Mouse (Mus musculus) frontal cortex, postnatal 36 days (tissue): ENCODE measurements around the gene Plod1.

Experiments used
- DNase-seq, 2 experiments: peaks; one replicate each; pipeline ENCODE4 v3.0.0; 2022; ENCODE audit warnings: low spot score in 2 of 2

Plod1 gene

DNA sequence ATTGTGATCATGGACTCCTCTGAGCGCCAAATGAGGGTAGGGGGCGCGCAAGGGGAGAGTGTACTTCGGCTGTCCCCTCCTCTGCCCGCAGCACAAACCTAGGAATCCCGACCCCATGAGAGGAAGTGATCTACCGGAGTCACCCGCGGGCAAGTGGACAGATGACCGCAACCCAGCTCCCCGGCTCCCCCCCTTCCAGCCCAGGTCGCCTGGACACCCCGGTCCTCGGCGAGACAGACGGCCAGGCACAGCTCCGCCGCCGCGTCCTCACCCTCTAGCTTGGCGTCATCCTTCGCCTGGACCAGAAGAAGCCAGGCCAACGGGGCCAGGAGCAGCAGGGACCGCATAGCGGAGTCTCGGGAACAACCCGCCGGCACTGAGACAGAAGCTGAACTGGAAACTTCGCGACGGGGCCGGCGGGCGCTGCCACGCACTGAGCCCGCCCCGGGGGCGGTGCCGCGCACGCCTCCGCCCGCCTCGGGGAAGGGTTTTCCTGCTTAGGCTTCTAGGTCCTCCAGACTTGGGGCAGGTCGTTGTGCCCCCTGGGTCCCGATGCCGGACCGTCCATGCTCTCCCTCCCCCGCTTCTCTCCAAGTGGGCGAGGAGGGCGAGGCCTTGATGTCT, at the start of gene Plod1:
TSS of gene Plod1 (minus strand) at position 437 of the 624 bp plus-strand sequence.
- peak; percentile 69 to 74 for DNase-seq

DNA sequence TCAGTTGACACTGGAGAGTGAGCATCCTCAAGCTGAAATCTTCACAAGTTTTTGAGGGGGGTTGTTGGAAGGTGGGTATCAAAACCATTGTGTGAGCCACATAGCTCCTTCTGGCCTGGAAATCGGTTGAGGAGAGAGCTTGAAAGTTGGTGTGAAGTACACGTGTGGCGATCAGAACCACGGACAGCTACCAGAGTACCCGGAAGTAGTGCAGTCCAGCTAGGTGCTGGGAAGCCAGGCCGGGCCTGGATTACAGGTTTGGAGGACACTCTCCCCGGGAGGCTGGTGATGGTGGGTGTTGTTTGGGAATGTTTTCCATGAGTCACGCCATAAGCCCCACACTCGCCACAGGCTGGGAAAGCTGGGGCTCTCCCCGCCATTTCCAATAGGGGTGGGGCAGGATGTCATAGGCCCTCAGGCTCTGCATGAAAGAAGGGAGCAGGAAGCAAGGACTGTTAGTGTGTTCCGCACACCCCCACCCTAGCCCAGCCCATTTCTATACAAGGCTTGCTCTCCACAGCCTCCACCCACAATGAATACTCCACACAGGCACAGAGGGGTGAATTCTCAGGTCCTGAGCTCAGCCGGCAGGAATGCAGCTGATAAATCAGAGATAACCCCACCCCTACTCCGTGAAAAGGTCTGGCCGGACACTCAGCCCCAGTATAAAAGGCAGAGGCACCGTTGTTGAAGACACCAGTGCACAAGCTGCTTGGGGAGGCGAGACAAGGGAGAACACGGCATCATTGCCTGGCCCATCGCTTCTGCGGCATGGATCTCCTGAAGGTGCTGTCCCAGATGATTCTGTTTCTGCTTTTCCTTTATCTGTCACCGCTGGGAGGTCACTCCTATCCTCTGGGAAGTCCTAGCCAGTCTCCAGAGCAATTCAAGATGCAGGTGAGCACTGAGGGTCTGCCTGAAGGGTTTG, 48.9 kb upstream of the Plod1 start, which contains the start of gene Nppb:
TSS of gene Nppb (plus strand) at position 584 of the 928 bp plus-strand sequence.
- DNase-seq: no peak

DNA sequence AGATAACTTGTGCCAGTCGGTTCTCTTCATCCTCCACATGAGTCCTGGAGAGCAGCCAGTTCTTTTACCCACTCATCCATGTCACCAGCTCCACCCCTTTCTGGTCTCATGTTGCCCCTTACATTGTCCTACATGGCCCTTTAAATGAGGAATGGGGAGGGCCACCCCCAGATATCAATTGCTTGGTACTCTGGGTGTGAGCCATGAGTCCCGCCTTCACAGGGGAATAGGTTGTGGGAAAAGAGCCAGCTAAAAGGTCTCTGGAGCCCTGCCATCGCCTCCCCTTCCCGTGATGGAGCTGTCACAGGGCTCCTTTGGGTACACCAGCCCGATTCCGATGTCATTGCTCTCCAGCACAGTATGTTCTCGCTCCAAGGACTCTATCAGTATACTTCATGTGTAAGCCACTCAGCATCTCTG, 42.9 kb upstream of the Plod1 start:
- no peak for DNase-seq

DNA sequence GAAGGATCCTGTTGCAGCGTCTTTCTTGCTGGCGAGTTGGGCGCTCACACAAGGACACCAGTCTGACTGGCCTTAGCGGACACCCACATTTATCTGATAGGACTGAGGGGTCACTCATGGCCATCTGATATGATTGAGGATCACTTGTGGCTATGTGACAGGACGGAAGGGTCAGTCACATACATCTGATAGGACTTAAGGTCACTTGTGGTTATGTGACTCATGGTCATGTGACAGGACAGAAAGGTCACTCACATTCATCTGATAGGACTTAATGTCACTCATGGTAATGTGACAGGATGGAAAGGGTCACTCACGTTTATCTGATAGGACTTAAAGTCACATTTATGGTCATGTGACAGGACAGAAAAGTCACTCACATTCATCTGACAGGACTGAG, 41.8 kb upstream of the Plod1 start:
- no peak for DNase-seq

DNA sequence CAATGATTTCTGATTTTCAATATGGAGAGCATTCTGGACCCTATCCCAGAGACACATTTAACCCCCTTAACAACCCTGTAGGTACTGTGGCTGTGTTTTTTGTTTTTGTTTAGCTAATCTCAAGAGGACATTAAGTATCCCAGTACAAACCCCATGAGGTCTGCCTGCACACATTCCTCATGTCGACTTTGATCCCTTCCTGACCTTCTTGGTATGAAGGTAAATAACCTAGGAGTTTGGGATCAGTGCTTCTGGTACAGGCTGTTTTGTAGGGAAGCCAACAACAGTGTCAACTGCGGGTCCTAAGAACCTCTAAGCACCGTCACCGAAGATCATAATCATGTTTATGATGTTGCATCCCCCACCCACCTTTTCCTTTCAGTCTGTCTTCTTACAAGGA, 41.2 kb upstream of the Plod1 start:
- no peak for DNase-seq

DNA sequence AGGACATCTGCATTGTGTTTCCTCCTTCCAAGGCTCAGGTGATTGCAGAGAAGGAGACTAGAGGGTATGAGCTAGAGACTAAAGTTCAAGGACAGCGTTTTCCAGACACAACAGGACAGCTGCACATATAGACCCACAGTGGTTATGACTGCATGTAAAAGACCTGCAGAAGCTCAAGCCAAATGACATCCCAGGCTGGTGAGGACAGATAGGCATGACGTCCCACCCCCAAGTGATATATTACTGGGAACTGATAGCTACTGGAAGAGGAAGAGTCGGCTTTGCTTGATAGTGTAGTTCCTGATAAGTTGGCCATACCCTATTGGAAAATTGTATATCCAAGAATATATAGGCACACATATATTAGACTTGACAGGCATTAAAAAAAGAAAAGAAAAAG, 39.7 kb upstream of the Plod1 start:
- no peak for DNase-seq

DNA sequence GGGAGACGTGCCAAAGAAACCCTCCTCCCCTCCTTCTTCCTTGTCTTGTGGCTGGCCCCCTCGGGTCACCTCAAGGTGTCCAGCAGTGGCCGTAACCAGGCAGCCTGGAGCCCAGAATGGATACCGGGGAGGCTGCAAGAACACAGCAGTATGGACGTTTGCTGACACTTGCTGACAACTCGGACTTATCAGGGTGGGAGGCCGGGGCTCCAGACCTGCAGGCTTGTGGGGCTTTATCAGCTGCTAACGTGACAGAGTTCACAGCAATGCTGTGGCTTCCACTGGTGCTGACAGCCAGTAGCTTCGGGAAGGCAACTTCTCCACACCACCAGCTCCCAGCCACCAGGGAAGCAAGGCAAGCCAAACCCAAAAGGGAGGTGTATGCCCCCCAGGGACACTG, 32.8 kb upstream of the Plod1 start:
- no peak for DNase-seq

DNA sequence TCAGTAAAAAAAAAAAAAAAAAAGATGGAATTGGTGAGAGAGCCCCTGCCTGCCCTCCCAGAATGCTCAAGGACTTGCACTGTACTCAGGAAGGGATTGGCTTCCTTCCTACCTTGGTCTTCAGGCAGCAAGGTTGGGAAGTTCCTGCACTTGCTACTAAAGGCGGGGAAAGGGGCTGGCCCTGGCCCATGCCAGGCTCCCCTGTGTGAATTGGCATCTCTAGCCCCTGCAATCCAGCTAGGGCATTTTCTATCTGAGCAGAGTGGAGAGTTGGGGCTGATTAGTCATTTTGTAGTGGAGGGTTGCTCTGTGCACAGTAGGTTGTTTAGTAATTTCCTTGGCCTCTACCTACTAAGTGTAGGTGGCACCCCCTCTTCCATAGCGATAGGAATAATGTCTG, 32.2 kb upstream of the Plod1 start:
- DNase-seq: no peak

DNA sequence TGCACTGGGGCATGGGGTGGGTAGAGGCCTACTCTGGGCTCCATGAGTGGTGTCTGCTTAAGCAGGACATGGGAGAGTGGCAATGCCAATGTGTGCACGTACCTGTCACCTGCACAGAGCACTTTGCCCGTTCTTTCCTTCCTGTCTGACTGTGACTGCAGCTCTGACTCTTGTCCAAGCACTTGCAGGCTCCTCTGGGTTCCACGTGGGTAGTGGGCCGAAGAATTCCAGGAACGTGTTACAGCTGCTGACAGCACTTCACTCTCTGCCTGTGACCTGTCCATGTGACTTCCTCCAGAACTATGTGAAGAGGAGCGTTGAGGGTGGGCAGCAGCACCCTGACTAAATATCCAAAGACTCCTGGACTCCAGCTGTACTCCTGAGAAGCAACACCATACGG, 29.1 kb upstream of the Plod1 start:
- DNase-seq: no peak

DNA sequence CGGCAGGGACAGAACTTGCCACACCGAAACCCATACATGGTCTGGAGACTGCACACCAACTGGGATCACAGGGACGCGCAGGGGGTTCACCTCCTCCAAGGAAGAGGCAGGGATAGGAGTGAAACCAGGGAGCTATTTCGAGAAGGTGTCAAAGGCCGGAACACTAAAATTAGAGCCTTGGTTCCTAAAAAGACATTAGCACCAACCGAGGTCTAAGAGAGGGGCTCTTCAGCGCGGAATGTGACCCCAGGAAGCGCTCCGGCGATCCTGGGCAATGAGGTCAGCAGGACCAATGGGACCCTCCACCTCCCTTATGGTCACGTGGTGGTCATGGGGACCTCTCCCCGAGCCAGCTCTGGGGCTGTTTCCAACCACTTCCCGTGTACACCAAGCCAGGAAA, 27.1 kb upstream of the Plod1 start:
- DNase-seq: no peak

DNA sequence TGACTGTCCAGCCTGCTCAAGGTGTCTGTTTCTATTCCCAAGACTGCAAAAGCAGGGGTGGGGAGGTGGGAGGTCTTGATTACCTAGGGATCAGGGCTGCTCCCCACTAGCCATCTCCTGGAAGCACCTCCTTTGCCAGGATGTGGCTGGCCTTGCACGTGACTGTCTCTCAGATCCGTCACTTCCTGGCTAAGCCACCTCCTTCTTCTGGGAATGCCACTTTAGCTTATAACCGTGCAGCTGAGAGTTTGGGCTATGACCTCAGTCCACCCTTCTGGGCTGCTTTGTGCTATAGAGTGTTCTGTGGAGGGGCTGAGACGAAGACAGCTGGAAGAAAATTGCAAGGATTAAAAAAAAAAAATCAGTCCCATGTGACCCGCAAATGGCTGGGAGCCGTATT, 26.2 kb upstream of the Plod1 start:
- no peak for DNase-seq

DNA sequence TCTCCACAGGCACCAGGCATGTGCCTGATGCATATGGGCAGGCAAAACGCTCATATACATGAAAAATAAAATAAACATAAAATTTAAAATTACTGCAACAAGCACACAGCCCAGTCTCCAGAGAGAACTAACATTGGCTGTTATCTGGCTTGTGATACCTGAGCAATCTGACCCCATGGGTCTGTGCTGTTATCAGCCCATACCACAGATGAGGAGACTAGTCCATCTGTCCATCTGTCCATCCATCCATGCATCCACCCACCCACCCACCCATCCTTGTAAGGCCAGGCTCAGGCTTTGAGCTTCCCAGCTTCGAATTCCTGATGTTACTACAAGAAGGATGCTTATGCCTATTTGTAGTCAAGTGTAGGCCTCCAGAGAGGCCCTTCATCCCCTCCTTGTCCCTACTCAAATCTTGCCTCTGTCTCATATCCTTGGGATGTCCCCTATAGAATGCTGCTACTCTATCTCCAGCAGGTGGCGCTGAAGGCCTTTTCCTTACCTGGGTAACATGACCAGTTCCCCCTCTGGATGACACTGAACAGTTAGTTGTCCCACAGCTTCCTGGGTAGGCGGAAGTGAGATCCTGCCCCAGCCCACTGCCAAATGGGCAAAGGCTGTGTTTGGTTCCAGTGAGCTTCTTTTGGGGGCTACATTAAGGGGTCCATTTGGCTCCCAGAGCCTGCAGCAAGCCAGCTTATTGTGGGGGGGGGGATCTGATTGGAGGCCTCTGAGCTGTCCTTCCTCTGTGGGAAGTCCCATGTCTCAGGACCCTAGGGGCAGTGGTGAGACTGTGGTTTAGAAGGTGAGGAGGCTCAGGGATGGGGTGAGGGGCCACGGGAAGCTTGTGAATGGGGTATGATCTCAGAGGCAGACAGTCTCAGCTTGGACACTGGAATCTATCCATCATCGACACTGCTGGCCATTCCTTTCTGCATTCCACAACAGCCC, 23.6 kb upstream of the Plod1 start:
- DNase-seq: peak; percentile 49 to 64

DNA sequence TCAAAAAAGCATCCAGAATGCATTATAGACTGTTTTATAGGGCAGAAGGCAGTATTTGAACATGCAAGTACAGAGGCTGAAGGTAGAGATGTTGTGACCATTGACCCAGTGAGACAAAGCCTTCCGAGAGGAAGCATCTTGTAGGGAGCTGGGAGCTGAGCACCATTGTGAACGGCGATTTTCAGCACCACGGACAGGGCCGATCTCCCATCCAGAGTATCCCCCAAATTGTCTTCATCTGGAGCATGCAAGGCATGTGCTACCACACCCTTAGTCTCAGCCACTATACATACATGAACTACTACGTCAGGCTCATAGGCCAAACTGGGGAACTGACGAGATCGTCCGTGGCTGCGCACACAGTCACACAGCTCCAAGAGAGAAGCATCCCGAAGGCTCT, 20.6 kb upstream of the Plod1 start:
- DNase-seq: no peak

DNA sequence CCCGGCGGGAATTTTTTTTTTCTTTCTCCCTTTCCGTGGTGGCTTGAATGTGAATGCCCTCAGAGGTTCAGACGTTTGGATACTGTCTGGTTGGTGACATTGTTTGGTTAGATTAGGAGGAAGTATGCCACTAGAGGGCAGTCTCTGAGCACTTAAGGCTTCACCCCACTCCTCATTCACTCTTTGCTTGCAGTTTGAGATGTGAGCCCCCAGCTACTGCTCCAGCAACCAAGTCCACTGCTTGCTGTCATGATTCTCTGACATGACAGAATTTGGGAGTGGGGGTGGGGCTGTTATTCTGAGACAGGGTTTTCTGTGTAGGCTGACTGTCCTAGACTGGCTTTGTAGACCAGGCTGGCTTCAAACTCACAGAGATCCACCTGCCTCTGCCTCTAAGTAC, 17.0 kb upstream of the Plod1 start:
- peak; percentile 33 to 53 for DNase-seq

DNA sequence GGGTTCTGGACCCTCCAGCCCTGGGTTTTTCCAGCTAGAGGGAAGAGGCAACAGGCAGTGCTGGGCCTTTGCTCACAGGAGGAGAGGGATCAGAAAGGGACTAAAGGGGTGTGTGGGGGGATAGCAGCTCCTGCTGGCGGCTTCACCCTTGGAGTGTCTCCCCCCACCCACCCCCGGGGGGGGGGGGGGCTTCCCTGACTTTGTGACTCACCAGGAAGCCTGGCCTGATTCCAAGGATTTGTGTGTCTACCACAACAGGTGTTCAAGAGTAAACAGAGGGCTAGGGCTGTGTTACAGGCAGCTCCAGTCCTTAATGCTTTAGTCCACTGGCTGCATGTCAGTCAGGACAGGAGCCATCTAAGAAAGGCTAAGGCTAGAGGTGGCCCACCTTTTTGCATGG, 10.9 kb upstream of the Plod1 start:
- DNase-seq: no peak

DNA sequence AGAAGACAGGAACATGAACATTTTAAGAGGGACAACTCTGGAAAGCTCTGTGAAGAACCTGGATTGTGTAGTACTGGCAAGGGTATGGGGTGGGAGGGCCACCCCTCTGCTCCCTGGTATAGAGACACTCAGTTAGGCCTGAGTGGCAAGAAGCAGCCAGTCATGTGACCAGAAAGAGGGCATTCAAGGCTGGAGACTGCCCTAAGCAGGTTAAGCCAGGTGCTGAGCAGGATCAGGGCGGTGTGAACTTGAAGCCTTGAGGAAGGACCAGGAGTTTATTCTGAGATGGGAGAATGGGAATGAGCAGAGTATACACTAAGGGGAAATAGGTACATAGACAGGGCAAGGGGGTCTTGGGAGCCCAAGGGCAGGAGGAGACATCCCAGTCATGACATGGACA, 6.4 kb upstream of the Plod1 start:
- DNase-seq: no peak

DNA sequence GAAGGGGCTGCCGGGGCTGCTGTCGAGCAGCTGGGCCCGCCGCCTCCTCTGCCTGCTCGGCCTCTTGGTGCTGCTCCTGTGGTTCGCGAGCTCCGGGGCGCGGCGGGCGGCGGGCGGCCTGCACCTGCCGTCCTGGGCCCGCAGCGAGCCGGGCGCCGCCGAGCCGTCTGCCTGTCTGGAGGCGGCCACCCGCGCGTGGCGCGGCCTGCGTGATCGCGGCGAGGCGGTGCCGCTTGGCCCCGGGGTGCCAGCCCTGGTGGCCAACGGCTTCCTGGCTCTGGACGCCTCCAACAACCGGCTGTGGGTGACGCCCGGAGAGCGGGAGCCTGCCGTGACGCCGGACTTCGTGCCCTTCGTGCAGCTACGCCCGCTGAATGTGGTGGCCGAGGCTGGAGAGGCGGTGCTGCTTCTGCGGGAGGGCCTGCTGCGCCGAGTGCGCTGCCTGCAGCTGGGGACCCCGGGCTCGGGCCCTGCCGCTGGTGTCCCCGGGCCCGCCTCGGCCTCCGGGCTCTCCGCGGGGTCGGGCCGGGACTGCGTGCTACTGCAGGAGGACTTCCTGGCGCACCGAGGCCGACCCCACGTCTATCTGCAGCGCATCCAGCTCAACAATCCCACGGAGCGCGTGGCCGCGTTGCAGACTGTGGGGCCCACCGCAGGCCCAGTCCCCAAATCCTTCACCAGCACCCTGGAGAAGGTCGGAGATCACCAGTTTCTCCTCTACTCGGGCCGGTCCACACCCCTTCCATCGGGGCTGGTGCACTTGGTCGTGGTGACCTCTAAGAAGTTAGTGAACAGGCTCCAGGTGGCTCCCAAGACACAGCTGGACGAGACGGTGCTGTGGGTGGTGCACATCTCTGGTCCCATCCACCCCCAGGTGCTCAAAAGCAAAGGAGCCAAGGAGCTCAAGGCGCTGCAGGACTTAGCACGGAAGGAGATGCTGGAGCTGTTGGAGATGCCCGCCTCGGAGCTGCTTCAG, 4.8 kb upstream of the Plod1 start:
- DNase-seq: peak in 1 of 2 experiments; percentile 35

DNA sequence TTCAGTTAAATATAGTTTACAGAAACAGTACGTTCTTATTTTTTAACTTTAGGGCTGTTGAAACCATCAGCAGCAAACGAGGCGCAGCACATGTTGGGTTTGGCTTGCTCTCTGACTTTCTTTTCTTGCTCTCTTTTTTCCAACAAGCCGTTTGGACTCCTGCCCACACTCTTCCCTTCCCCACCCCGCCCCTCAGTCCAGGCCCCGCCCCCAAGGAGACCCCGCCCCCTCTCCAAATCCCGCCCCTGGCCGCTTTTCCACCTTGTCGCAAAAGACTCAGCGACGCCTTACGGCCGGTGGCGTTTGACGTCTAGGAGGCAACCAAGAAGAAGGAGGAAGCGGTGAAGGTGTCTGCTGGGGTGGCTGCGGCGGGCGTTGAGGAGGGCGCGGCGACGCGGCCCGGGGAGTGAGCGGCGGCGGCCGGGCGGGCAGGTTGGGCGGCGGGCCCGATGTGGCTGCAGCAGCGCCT, 4.0 kb upstream of the Plod1 start, which contains the start of gene 2510039O18Rik:
TSS of gene 2510039O18Rik (plus strand) at position 320 of the 469 bp plus-strand sequence.
- DNase-seq: peak; percentile 80 to 83

DNA sequence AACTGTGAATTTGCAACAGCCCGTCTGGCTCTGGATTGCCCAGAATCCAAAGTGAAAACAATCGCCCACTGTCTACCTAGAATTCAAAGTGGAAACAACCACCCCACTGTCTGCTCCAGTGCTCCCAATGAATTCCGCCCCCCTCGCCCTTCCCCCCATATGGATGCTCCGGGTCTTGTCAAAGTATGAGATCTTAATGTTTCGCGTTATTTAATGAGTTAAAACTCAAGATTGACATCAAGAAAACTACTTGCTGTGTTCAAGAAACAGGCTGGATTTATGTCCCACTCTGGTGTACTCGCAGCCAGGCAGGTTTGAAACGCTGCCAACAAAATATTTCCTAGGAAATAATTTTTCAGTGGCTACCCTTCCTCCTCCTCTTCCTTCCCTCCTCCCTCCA, 3.5 kb upstream of the Plod1 start:
- DNase-seq: peak in 1 of 2 experiments; percentile 5
